ENCODE assay signal across 8 mouse cellular contexts in the genomic region with DNA sequence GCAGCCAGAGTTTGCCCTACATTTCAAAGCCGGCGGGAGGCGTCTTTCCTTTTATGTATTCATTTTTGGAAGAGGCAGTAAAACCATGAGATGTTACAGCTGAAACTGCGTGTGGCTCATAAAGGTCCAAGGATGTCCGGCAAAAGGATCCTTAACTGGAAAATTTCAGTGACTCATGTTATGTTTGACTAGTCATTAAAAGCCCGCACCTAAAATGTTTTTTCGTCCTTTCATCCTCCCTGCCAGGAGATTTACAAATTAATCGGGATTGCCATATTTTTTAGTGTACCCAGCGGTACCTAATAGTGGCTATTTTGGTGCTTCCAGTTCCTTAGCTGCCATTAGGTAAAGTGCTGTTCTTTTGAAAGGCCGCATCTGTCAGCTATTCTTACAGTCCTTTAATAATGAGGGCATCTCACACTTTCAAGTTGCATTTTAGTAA. TPM values are rescaled to one million over a fixed set of nuclear protein-coding genes. Genes with fewer than 3 reads are reported as not detected.
DNase-seq lines count a peak whose midpoint lies in the region; ATAC-seq and TF ChIP-seq lines count a peak whose summit lies in the region.

No protein-coding gene starts in this region.

- peak overlapping the region; percentile 59 for H3K4me3 ChIP-seq in cerebellum, adult 2 months (replicated peaks; ENCODE audit: insufficient read depth, low read depth, low read length)
- H3K4me3 ChIP-seq in lung, embryonic 16.5 days (ENCODE audit: low read length): peak overlapping the region; percentile 100
- H3K4me3 ChIP-seq in limb, embryonic 12.5 days (replicated peaks): peak overlapping the region; percentile 100
- H3K4me3 ChIP-seq in stomach, embryonic 14.5 days (ENCODE audit: low read depth, low read length): peak overlapping the region; percentile 97

- H3K4me2 ChIP-seq in lung, embryonic 16.5 days (ENCODE audit: low read depth, low read length): peak overlapping the region; percentile 69
- peak overlapping the region; percentile 74 for H3K4me2 ChIP-seq in limb, embryonic 12.5 days
- peak overlapping the region; percentile 65 for H3K4me2 ChIP-seq in stomach, embryonic 14.5 days (replicated peaks; ENCODE audit: low read depth, low read length)

- H3K4me1 ChIP-seq in cerebellum, adult 2 months (ENCODE audit: control insufficient read depth, insufficient read depth, low read length): no peaks in the 10 kb centered on the region
- peaks cover 7% of the 10 kb centered on the region; the same call in 1 of the 2 replicates for H3K4me1 ChIP-seq in lung, embryonic 16.5 days (replicated peaks; ENCODE audit: control insufficient read depth, insufficient read depth, low read length)
- peaks cover 11% of the 10 kb centered on the region for H3K4me1 ChIP-seq in limb, embryonic 12.5 days (replicated peaks)
- peaks cover 10% of the 10 kb centered on the region; the same call in 1 of the 2 replicates for H3K4me1 ChIP-seq in stomach, embryonic 14.5 days (ENCODE audit: control insufficient read depth, insufficient read depth, low read length)

- no peaks in the 10 kb centered on the region for H3K36me3 ChIP-seq in lung, embryonic 16.5 days (ENCODE audit: control insufficient read depth, insufficient read depth, low read length)
- H3K36me3 ChIP-seq in limb, embryonic 12.5 days: peaks cover 4% of the 10 kb centered on the region; the same call in 1 of the 2 replicates
- H3K36me3 ChIP-seq in stomach, embryonic 14.5 days (ENCODE audit: control insufficient read depth, insufficient read depth, low read length): no peaks in the 10 kb centered on the region

- no peak for TF ChIP-seq POLR2A in cerebellum, adult 2 months (IDR thresholded peaks at IDR 0.05; ENCODE audit: borderline replicate concordance, insufficient read depth, low read length)

- H3K9ac ChIP-seq in lung, embryonic 16.5 days (ENCODE audit: low read length): peak overlapping the region; percentile 77
- peak overlapping the region; percentile 63 for H3K9ac ChIP-seq in limb, embryonic 12.5 days (replicated peaks)
- peak overlapping the region; percentile 68 for H3K9ac ChIP-seq in stomach, embryonic 14.5 days (replicated peaks; ENCODE audit: low read depth, low read length)

- H3K27ac ChIP-seq in cerebellum, adult 2 months (ENCODE audit: insufficient read depth, low read length): peak overlapping the region; percentile 85
- peak overlapping the region; percentile 91 for H3K27ac ChIP-seq in lung, embryonic 16.5 days (ENCODE audit: low read length)
- peak overlapping the region; percentile 91 for H3K27ac ChIP-seq in limb, embryonic 12.5 days
- H3K27ac ChIP-seq in stomach, embryonic 14.5 days (ENCODE audit: low read length): peak overlapping the region; percentile 91

- 11% methylated on average over 10 of the region's 10 CpGs for WGBS in cerebellum, adult 2 months
- 11% methylated on average over 10 of the region's 10 CpGs for WGBS in lung, embryonic 16.5 days
- WGBS in limb, embryonic 12.5 days: 15% methylated on average over 10 of the region's 10 CpGs
- WGBS in stomach, embryonic 14.5 days: 13% methylated on average over 10 of the region's 10 CpGs

- DNase-seq in cerebellum, adult 2 months: no peak
- DNase-seq in cerebellum, adult 8-10 months: no peak
- no peak for DNase-seq in lung, adult 18-20 months
- no peak for DNase-seq in thymus, adult 18-20 months
- DNase-seq in frontal cortex, postnatal 36 days (ENCODE audit: low spot score in 2 of 2): no peak

- no peaks in the 10 kb centered on the region for H3K9me3 ChIP-seq in lung, embryonic 16.5 days (ENCODE audit: control insufficient read depth, low read length)
- no peaks in the 10 kb centered on the region for H3K9me3 ChIP-seq in limb, embryonic 12.5 days
- no peaks in the 10 kb centered on the region for H3K9me3 ChIP-seq in stomach, embryonic 14.5 days (ENCODE audit: control insufficient read depth, low read depth, low read length)

- H3K27me3 ChIP-seq in cerebellum, adult 2 months (ENCODE audit: control insufficient read depth, insufficient read depth, low read length): no peaks in the 10 kb centered on the region
- no peaks in the 10 kb centered on the region for H3K27me3 ChIP-seq in lung, embryonic 16.5 days (ENCODE audit: control insufficient read depth, insufficient read depth, low read depth, low read length)
- no peaks in the 10 kb centered on the region for H3K27me3 ChIP-seq in limb, embryonic 12.5 days
- no peaks in the 10 kb centered on the region for H3K27me3 ChIP-seq in stomach, embryonic 14.5 days (ENCODE audit: control insufficient read depth, insufficient read depth, low read length)

- TF ChIP-seq CTCF in cerebellum, adult 2 months (IDR thresholded peaks at IDR 0.05; ENCODE audit: borderline replicate concordance, insufficient read depth, low read depth, low read length): no peak

- ATAC-seq in lung, embryonic 16.5 days (ENCODE audit: low read depth): no peak
- ATAC-seq in limb, embryonic 12.5 days (ENCODE audit: insufficient number of reproducible peaks, insufficient read depth, low FRiP score, low TSS enrichment, low read depth): no peak
- ATAC-seq in stomach, embryonic 14.5 days (ENCODE audit: insufficient number of reproducible peaks, insufficient read depth, low FRiP score, low read depth): no peak

RNA-seq across cellular contexts. Expression of a gene that starts 0.6 kb away (rescaled TPM):
- polyA plus RNA-seq in cerebellum, adult 2 months (2012; rRNA removed): 43.6 and 44.0 TPM in 2 replicates
- 57.5 and 60.1 TPM in 2 replicates for polyA plus RNA-seq in lung, embryonic 16.5 days (2015; fragmentation: Nextera tagmentation; extraction: Ambion mirVana)
- 106 and 113 TPM in 2 replicates for polyA plus RNA-seq in limb, embryonic 12.5 days (2016; fragmentation: Nextera tagmentation; extraction: Ambion mirVana)
- 79.1 and 79.8 TPM in 2 replicates for polyA plus RNA-seq in stomach, embryonic 14.5 days (2014; fragmentation: Nextera tagmentation; extraction: Ambion mirVana)

RNA-seq across cellular contexts. Expression of a gene that starts 51.6 kb away (rescaled TPM):
- polyA plus RNA-seq in cerebellum, adult 2 months (2012; rRNA removed): 44.9 and 45.2 TPM in 2 replicates
- polyA plus RNA-seq in lung, embryonic 16.5 days (2015; fragmentation: Nextera tagmentation; extraction: Ambion mirVana): 138 and 144 TPM in 2 replicates
- 224 and 225 TPM in 2 replicates for polyA plus RNA-seq in limb, embryonic 12.5 days (2016; fragmentation: Nextera tagmentation; extraction: Ambion mirVana)
- 181 and 183 TPM in 2 replicates for polyA plus RNA-seq in stomach, embryonic 14.5 days (2014; fragmentation: Nextera tagmentation; extraction: Ambion mirVana)

RNA-seq across cellular contexts. Expression of a gene that starts 58.9 kb away (rescaled TPM):
- polyA plus RNA-seq in cerebellum, adult 2 months (2012; rRNA removed): 0.14 and 0.46 TPM in 2 replicates
- not detected in 2 replicates for polyA plus RNA-seq in lung, embryonic 16.5 days (2015; fragmentation: Nextera tagmentation; extraction: Ambion mirVana)
- polyA plus RNA-seq in limb, embryonic 12.5 days (2016; fragmentation: Nextera tagmentation; extraction: Ambion mirVana): 0.27 TPM in 1 of 2 replicates, not detected in the other
- polyA plus RNA-seq in stomach, embryonic 14.5 days (2014; fragmentation: Nextera tagmentation; extraction: Ambion mirVana): not detected in 2 replicates
